Mouse (Mus musculus) adrenal gland, postnatal 10 days (tissue): ENCODE measurements around the gene Phxr2. TPM values are rescaled to one million over a fixed set of nuclear protein-coding genes. Genes with fewer than 3 reads are reported as not detected.

ENCODE experiments used
- DNase-seq: peaks from one replicate; pipeline ENCODE4 v3.0.0; 2021; ENCODE audit warnings: mixed read lengths
- total RNA-seq, 2 experiments: library from RNA; stranded (reverse); gene quantifications; 2 replicates each; pipeline ENCODE4 v1.2.3; 2021

The Phxr2 gene
- total RNA-seq, 2 experiments from 2014 or later = not detected

- no peak for DNase-seq
These were observed 6.6 kb upstream of the Phxr2 start for GRCm38 (mm10) chr10:99132595-99133272.

- no peak for DNase-seq
These were observed 6.1 kb upstream of the Phxr2 start for GRCm38 (mm10) chr10:99132189-99132588.

GRCm38 (mm10) chr10:99131298-99131697 lies 5.2 kb upstream of the Phxr2 start:
- no peak for DNase-seq

DNA sequence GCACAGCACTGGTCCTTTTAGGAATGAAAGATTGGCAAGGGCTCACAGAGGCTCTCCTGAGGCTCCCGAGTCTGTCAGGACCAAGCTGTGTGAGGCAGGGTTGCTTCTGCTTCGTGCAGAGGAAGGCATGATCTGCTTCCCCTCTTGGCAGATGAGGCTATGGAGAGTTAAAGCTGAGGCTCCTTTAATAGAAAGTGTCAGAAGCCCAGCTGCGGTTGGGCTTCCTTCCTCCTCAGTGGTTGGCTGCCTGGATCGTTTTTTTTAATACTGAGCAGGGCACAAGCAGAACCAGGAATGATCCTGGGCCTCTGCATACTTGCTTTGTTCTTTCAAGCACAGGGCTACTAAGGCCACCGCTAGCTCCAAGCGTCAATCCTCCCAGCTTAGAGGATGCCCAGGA lies 4.5 kb upstream of the Phxr2 start:
- no peak for DNase-seq

DNA sequence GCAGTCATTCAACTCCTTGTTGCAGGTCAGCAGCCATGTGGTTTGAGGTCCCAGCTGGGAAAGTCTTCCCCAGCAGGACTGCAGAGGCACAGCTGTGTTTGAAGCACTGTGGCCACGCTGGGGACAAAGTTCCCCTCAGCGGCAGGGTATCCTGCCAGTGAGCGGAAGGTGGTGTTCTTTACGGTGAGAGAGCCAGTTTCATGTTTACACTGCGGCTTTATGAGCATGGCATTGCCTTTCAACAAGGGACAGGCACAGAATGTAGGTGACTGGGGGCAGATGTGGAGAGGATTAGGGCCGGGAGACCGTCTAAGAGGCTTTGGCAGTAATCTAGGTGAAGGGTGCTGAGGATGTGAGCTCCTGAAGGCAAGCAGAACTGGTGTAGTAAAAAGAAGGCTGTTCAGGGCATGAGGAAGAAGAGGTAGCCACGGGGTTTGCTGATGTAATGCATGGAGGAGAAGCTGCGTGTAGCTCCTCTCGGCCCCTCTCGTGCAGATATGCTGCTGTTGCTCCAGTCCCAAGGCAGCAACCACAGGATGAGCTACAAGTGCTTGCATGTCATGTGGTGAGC lies 1.7 kb upstream of the Phxr2 start:
- DNase-seq = no peak

GRCm38 (mm10) chr10:99126954-99127353 lies 829 bp upstream of the Phxr2 start:
- no peak for DNase-seq

GRCm38 (mm10) chr10:99119471-99119870 lies 6.7 kb downstream of the Phxr2 start:
- no peak for DNase-seq

DNA sequence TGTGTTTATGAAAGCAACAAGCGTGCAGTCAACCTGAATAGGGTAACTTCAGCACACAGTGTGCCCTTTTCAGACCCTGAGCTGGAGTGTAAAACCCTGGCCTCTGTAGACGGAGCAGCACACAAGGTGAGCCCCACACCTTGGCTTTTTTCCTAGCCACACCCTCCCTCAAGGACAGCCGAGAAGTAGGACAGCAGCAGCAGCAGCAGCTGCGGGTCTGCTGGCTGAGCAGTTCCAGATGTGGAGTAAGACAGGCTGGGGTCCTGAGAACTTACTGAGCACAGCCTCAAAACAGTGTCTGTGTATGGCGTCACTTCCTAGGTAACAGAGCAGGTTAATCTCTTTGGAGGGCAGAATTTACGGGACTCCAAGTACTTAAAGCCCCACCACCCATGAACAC lies 7.4 kb downstream of the Phxr2 start:
- DNase-seq = no peak

DNA sequence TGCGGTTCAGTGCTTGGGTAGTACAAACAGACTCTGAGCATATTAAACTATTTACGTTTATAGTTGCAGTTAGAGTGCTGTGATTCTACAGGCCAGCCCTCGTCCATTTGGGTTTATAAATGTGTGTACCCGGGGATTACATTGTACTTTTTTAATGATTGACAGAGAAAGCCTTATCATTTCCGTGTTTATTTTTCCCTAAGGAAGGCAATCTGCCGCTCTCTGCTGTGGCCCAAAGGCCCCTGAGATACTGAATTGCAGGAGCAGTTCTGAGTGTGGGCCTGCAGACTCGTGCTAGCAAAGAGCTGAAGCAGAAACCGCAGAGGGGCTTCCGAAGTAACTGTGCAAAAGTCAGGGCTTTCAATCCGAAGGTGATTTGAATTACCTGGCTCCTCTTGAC lies 8.2 kb downstream of the Phxr2 start:
- no peak for DNase-seq

DNA sequence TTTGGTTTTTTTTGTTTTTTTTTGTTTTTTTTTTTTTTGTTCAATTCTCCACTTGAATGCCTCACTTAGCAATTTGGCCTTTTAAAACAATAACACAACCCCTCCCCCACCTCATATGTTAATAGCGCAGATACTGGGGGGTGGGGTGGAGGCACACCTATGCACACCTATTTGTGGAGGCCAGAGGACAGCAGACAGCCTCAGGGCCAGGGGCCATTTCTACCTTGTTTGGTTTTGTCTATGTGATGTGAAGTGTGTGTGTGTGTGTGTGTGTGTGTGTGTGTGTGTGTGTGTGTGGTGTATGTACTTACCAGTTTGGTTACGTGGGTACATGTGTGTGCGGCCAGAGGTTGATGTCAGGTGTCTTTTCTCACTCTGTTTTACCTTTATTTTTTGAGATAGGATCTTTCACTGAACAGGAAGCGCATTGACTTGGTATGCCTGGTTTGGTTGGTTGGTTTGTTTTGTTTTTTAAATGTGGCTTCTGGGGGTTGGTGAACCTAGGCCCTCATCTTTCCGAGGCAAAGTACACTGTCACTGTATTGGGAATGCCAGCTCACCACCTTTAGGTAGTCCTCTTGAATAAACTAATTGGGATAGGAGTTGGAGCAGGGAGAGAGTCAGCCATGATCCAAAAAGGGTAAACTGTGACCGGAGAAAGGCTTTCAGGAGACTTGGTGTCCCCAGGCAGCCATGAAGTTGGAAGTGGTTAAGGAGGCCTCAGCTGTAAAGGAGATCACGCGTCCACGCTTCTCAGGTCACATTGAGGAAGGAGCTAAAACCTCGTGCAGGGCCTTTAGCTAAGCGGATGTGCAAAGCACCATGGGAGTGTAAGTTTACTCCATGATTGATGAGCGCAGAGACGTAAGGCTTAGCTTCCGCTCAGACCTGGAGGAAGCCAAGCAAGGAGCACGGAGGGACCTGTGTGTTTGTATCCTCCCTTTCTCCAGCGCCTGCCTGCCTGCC lies 9.2 kb downstream of the Phxr2 start:
- no peak for DNase-seq

GRCm38 (mm10) chr10:99116237-99116632 lies 9.9 kb downstream of the Phxr2 start:
- no peak for DNase-seq

- DNase-seq = no peak
These were observed 10.5 kb downstream of the Phxr2 start for GRCm38 (mm10) chr10:99115471-99116236.

DNA sequence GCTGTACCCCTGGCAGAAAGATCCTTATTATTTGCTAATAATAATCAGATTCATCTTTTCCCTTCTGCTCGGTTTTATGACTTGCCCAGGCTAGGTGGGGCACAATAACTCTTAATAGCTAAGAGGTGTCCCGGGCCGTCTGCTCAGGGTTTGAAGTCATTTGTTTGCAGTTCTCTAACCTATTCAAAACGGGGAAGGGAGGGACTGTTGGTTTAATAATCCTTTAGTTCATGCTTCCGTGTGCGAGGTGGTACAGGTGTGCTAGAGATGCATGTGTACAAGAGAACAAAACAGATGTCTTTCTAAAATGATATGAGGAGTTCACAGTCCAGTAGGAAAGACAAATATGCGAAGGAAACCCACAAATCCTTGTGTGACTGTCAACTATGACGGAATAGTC lies 11.8 kb downstream of the Phxr2 start:
- no peak for DNase-seq

DNA sequence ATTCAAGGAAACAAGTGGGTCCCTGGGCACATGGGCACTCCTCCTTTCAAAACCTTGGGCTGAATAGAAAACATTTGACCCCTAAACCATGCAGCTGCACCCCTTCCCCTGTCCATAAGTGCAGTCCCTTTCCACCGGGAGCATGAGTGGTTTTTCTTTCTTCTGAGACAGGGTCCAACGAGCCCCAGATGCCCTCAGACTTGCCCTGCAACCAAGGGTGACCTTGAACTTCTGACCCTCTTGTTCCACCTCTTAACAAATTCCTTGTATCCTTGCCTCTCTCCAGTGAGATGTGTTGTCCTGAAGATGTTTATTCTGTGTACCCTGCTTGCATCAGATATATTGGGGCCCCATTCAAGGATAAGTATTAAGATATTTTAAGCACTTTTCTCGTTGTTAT lies 12.6 kb downstream of the Phxr2 start:
- no peak for DNase-seq

DNA sequence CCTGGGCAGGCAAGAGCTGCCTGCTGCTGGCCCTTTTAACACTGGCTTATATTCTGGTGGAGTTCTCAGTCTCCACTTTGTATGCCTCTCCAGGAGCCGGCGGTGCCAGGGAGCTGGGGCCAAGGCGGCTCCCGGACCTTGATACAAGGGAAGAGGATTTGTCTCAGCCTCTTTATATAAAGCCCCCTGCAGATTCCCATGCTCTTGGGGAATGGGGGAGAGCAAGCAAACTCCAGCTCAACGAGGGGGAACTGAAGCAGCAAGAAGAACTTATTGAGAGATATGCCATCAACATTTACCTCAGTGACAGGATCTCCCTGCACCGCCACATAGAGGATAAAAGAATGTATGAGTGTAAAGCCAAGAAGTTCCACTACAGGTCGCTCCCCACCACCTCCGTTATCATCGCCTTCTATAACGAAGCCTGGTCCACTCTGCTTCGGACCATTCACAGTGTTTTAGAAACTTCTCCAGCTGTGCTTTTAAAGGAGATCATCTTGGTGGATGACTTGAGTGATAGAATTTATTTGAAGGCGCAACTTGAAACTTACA lies 17.6 kb downstream of the Phxr2 start:
- no peak for DNase-seq

DNA sequence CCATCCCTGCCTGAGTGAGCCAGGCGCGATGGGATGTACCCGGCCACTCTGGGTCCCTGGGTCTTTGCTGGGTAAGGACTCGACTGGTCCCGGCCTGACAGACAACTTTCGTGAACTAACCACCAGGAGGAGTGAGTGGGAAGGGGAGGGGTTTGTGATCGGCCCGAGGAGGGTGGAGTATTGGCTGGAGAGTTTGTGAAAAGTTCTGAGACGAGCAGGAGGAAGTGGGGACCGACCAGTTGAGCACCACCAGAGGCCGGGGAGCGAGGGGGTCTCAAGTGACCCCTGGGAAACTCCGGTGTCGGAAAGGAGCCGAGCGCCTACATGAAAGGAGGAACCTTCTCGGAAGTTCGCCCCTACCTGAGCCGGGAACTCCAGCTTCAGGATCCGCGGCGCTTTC lies 18.2 kb downstream of the Phxr2 start, which contains the start of gene Galnt4:
TSS of gene Galnt4 (plus strand) at position 196 of the 400 bp plus-strand sequence.
- DNase-seq = peak; percentile 86

- peak; percentile 91 for DNase-seq
These were observed 19.2 kb downstream of the Phxr2 start, which contains the start of gene Poc1b for GRCm38 (mm10) chr10:99106703-99107631. TSS of gene Poc1b (plus strand) at chr10:99107036.

GRCm38 (mm10) chr10:99106311-99106702 lies 19.8 kb downstream of the Phxr2 start:
- no peak for DNase-seq

DNA sequence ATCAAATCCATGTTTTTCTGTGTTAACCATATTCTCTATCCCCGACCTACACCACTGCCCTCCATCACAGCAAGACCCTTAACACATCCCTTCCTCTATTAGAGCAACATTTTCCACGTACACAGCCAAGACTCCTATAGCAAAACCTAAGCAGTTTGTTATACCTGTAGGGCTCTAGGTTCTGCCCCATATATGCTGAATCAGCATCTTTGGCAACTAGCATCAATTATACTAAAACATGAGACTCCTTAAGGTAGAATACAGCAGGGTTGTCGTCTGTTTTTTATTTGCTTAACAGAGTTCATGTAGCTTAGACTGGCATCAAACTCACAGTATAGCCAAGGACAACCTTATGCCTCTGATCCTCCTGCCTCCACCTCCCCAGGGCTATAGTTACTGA lies 20.6 kb downstream of the Phxr2 start:
- DNase-seq = no peak

DNA sequence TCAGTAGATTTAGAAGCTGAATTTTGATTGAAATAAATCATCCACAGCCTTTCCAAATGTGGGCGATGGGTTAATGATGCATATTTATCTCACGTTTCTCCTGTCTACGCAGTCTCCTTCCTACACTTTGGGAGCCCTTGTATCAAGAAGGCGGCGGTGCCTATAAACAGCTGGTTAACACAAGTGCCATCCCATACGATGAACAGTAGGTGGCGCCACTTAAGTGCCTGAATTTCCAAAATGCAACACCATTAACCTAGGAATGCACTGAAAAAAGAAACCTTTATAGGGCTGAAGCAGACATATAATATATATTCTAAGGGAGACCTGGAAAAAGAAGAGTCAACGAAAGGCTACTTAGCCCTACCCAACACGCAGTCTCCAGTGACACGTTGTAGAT lies 28.8 kb downstream of the Phxr2 start:
- DNase-seq = peak; percentile 53

DNA sequence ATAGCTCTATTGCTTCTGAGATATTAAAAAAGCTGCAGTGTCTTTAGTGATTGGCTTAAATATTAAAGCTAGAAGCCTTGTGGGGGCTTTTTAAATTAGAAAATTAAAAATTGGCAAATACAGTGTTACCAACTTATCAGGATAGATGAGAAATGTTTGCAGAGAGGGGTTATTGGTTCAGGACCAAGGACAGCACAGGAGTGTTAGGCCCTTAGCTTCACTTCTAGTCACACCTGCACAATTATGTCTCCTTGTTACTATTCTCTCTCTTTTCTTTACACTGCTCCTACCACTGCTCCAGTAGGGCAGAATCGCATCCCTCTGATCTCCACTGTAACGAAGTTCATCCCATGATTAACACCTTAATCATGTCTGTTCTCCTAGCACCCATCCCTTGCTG lies 31.0 kb downstream of the Phxr2 start:
- no peak for DNase-seq
